Mouse (Mus musculus): ENCODE data around the gene Capn7.

Capn7 gene

GRCm38 (mm10) chr14:31365350-31365749 lies 28.9 kb downstream of the Capn7 start:
- peak; percentile 77 for DNase-seq (ENCODE audit: low spot score)

GRCm38 (mm10) chr14:31367951-31368350 lies 31.5 kb downstream of the Capn7 start:
- DNase-seq (ENCODE audit: low spot score) = no peak

DNA sequence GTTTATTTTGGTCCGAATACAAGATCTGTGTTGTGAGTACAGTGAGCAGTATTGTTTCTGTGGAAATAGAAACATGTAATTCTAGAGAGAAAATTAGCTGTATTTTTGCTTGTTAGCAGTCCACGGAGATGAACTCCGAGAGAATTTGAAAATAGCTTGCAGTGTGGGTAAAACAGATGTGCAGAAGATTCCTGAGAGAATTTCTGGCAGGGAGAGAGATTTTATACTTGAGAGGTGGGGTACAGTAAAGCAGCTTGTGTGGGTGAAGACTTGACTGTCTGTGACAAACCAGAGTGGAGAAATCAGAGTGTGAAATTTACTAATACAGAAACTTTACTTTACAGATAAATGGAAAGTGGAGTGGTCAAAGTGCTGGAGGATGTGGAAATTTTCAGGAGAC lies 32.9 kb downstream of the Capn7 start:
- no peak for DNase-seq (ENCODE audit: low spot score)

- no peak for DNase-seq (ENCODE audit: low spot score)
Measured at GRCm38 (mm10) chr14:31374390-31374789, 38.0 kb downstream of the Capn7 start.

DNA sequence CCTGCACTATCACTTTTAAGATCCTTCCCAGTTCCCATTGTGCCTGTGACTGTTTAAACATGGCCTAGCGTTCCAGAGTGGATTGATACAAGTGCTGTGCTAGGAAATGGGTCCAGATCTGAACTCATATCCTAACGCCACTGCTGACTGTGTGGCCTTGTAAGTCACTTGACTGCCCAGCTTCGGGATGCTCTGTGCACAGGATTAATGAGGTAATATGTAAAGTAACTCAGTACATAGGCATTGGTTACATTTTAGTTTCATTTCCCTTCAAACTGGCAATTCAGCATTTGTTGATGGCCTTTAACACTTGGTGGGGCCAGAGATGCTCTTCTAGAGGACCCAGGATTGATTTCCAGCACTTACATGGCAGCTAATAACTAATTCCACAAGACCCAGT lies 39.9 kb downstream of the Capn7 start:
- DNase-seq (ENCODE audit: low spot score) = no peak

GRCm38 (mm10) chr14:31382276-31382675 lies 45.8 kb downstream of the Capn7 start:
- DNase-seq (ENCODE audit: low spot score) = no peak

GRCm38 (mm10) chr14:31383470-31384050 lies 47.1 kb downstream of the Capn7 start:
- DNase-seq (ENCODE audit: low spot score) = no peak

GRCm38 (mm10) chr14:31384366-31385323 lies 48.2 kb downstream of the Capn7 start:
- no peak for DNase-seq (ENCODE audit: low spot score)

GRCm38 (mm10) chr14:31385406-31385805 lies 49.0 kb downstream of the Capn7 start:
- DNase-seq (ENCODE audit: low spot score) = no peak

- DNase-seq (ENCODE audit: low spot score) = peak; percentile 78
Measured at GRCm38 (mm10) chr14:31385977-31386697, 49.7 kb downstream of the Capn7 start.

- no peak for DNase-seq (ENCODE audit: low spot score)
Measured at GRCm38 (mm10) chr14:31387301-31387981, 51.0 kb downstream of the Capn7 start.

DNA sequence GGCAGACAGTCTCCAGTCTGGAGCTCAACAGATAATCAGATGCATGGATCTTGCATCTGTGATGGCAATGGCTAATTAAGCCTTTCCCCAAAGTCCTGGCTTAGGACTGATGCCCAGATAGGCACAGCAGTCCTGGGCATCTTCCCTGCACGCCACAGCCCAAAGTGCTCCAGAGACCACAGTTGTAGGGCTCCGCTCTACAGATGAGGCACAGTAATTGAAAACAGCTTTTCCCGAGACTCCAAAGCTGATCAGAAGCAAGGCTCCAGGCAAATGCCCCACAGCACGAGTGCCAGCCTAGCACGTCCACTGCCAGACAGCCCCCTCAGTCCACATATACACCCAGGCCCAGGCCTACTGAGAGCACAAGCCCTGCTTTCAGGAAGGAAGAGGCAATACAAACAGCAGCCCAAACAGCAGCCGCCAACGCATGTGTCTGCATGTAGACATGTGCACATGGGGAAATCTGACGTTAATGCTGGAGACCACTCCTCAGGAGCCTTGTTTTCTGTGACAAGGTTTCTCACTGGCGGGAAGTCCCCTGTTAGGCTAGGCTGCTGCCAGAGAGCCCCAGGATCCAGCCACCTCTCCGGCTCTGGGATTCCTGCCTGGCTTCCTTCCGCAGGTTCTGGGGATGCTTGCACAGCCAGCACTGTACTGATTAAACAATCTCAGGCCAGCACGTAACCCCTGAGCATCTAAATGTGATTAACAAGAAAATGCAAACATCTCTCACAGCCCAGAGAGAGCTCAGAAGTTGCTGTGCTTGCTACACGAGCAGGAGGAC lies 51.8 kb downstream of the Capn7 start:
- no peak for DNase-seq (ENCODE audit: low spot score)

- DNase-seq (ENCODE audit: low spot score) = no peak
Measured at GRCm38 (mm10) chr14:31389421-31390147, 53.1 kb downstream of the Capn7 start.

- no peak for DNase-seq (ENCODE audit: low spot score)
Measured at GRCm38 (mm10) chr14:31392300-31392699, 55.9 kb downstream of the Capn7 start.

DNA sequence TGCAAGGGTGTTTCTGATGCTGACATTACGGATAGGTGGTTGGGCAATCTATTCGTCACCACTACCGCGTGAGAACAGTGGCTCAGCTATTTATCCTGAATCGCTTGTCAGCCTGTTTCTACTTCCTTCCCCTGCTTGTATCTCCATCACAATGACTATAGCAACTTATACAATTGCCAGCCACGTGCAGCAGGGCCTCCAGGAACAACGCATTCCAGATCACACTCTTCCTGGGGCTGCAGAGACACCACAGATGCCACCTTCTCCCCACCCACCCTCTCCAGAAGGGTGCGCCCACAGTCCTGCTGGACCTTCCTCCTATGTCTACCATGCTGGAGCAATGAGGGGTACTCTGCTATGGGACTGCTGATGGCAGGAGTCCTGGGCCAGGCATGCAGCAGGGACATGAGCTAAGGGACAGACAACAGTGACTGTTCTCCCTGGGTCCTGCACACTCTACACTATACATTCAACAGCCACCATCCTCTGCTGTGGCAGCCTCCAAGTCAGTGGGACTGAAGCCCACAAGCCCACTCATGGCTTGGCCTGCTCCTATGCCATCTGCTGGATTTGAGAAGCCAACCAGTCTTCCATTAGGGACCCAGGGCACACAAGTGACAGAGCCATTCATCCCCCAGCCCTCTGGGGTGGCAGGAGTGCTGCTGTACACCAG lies 56.6 kb downstream of the Capn7 start:
- no peak for DNase-seq (ENCODE audit: low spot score)

- no peak for DNase-seq (ENCODE audit: low spot score)
Measured at GRCm38 (mm10) chr14:31393546-31393890, 57.1 kb downstream of the Capn7 start.

GRCm38 (mm10) chr14:31393936-31394630 lies 57.6 kb downstream of the Capn7 start:
- DNase-seq (ENCODE audit: low spot score) = no peak

DNA sequence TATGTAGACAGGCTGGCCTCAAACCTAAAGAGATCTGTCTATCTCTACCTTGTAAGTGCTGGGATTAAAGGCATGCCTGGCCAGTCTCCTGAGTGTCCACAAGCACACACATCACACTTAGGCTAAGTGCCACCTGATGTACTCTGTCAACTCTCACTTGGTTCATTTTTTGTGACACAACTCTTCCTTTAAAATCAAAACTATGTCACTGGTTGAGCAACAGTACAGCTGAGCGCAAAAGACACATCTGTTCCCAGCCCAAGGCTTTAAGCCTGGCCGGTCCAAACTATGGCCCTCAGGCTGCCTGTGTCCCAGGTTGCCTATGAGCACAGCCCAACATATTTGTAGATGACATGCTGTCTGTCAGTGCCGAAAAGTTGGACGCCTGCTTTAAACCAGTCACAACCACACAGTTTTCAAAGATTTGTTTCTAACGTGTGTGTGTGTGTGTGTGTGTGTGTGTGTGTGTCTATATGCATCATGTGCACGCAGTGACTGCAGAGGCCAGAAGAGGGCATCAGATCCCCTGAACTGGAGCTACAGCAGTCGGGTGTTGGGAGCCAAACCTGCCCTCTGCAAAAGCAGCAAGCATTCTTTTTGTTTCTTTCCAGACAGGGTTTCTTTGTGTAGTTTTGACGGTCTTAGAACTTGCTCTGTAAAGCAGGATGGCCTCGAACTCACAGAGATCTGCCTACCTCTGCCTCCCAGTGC lies 58.5 kb downstream of the Capn7 start:
- no peak for DNase-seq (ENCODE audit: low spot score)

DNA sequence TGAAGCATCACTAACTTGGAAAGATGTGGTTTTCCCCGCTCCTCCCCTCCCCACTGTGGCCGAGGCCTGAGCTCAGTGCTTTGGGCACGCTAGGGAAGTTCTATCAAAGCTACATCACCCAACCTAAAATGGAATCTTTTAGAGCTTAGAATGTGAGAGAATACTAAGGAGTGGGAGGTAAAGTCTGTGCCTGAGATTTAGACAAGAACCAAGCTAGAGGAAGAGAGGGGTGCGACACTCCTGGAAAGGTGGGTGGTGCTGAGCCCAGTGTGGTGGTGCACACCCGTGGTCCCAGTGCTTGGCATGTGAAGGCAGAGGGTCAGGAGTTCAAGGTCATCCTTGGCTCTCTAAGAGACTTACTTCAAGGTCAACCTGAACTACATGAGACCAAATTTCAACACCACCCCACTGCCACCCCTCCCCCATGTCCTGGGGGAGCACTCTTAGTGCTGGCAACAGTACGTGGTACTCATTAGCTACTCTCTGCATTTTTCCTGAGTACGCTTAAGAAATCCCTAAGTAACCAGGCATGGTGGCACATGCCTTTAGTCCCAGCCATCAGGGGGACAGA lies 59.3 kb downstream of the Capn7 start:
- DNase-seq (ENCODE audit: low spot score) = no peak

Data from retina, embryonic 14.5 days (tissue).